8 mouse cellular contexts compared by ENCODE assay signal in the genomic region with DNA sequence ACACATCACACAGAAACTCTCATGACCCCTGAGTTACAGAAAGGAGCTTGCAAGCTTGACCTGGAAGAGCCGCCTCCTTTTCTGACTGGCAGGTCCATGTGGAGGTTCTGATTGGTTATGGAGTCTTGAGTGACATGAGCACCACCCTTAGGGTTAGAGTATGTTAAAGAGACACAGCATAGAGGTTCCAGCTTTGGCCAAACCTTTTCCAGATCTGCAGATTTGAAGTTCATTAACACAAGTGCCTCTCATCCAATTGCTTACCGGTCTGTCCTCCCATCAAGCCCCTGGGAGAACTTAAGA. TPM values are rescaled to one million over a fixed set of nuclear protein-coding genes. Genes with fewer than 3 reads are reported as not detected.
DNase-seq lines count a peak whose midpoint lies in the region; ATAC-seq and TF ChIP-seq lines count a peak whose summit lies in the region.
"Not testable (repeated sequence)": the region's sequence is repeated elsewhere in the genome, so short reads cannot be mapped to it uniquely, and the experiment has no call there.

Gene Gm14399, minus strand, starts transcription at position 20 of the 303 bp plus-strand sequence.

- H3K9ac ChIP-seq in embryonic facial prominence, embryonic 11.5 days (replicated peaks; ENCODE audit: low read length); hindbrain, embryonic 14.5 days; neural tube, embryonic 14.5 days (replicated peaks; ENCODE audit: low read depth, low read length): not testable (repeated sequence)
- peak within 1 kb of the TSS; percentile 53; the same call in 1 of the 2 replicates for H3K9ac ChIP-seq in limb, embryonic 13.5 days

- H3K79me2 ChIP-seq in macrophage (ENCODE audit: inconsistent target), result not testable (repeated sequence)

- TF ChIP-seq CTCF in G1E (IDR thresholded peaks at IDR 0.05; ENCODE audit: low read depth, low read length); gastrocnemius, adult 2 months (IDR thresholded peaks at IDR 0.05): not testable (repeated sequence)

- 11% methylated on average over 1 of the region's 2 CpGs for WGBS in embryonic facial prominence, embryonic 11.5 days
- WGBS in hindbrain, embryonic 14.5 days, result 0% methylated on average over 1 of the region's 2 CpGs
- 0% methylated on average over 1 of the region's 2 CpGs for WGBS in limb, embryonic 13.5 days
- WGBS in macrophage (ENCODE audit: missing documents), result no CpG with 5 or more reads among the region's 2 CpGs
- 11% methylated on average over 1 of the region's 2 CpGs for WGBS in neural tube, embryonic 14.5 days

- not testable (repeated sequence) for H3K4me1 ChIP-seq in G1E (ENCODE audit: insufficient read depth, low read depth, low read length); embryonic facial prominence, embryonic 11.5 days (ENCODE audit: control insufficient read depth, insufficient read depth, low read length); hindbrain, embryonic 14.5 days (replicated peaks; ENCODE audit: control insufficient read depth, insufficient read depth, low read length); limb, embryonic 13.5 days; neural tube, embryonic 14.5 days (ENCODE audit: control insufficient read depth, insufficient read depth, low read length)

- intact Hi-C loops in gastrocnemius, adult 2 months (cut with DNase I), result not testable (repeated sequence)

- not testable (repeated sequence) for H3K36me3 ChIP-seq in G1E (replicated peaks); embryonic facial prominence, embryonic 11.5 days (replicated peaks; ENCODE audit: control insufficient read depth, insufficient read depth, low read depth, low read length); hindbrain, embryonic 14.5 days (replicated peaks; ENCODE audit: control insufficient read depth, insufficient read depth); limb, embryonic 13.5 days; macrophage (ENCODE audit: inconsistent target); neural tube, embryonic 14.5 days (ENCODE audit: control insufficient read depth, insufficient read depth, low read length)

- not testable (repeated sequence) for H3K27me3 ChIP-seq in G1E (ENCODE audit: insufficient read depth, low read length); embryonic facial prominence, embryonic 11.5 days (ENCODE audit: control insufficient read depth, insufficient read depth, low read length); hindbrain, embryonic 14.5 days (ENCODE audit: control insufficient read depth, insufficient read depth, low read length); limb, embryonic 13.5 days; neural tube, embryonic 14.5 days (ENCODE audit: control insufficient read depth, insufficient read depth, low read length)

- H3K4me3 ChIP-seq in G1E (ENCODE audit: low read depth, low read length) (peak within 1 kb of the TSS; percentile 68), macrophage (ENCODE audit: inconsistent target) (peak within 1 kb of the TSS; percentile 38)
- H3K4me3 ChIP-seq in embryonic facial prominence, embryonic 11.5 days (ENCODE audit: low read depth, low read length), result peak within 1 kb of the TSS; percentile 37
- peak within 1 kb of the TSS; percentile 79 for H3K4me3 ChIP-seq in gastrocnemius, adult 2 months
- H3K4me3 ChIP-seq in hindbrain, embryonic 14.5 days (replicated peaks; ENCODE audit: low read length), result peak within 1 kb of the TSS; percentile 38
- H3K4me3 ChIP-seq in limb, embryonic 13.5 days, result peak within 1 kb of the TSS; percentile 49
- H3K4me3 ChIP-seq in neural tube, embryonic 14.5 days (ENCODE audit: low read depth, low read length), result peak within 1 kb of the TSS; percentile 32

- ATAC-seq in G1E (ENCODE audit: extremely low read depth, insufficient number of reproducible peaks, low FRiP score, poor library complexity, severe bottlenecking); embryonic facial prominence, embryonic 11.5 days (replicated peaks; ENCODE audit: insufficient number of reproducible peaks, low FRiP score, low TSS enrichment, low read depth); hindbrain, embryonic 14.5 days (ENCODE audit: low FRiP score); limb, embryonic 13.5 days (ENCODE audit: low FRiP score, low read depth); neural tube, embryonic 14.5 days (ENCODE audit: low read depth): not testable (repeated sequence)

- DNase-seq in G1E (ENCODE audit: low spot score); embryonic facial prominence, embryonic 11.5 days (ENCODE audit: low spot score); gastrocnemius, adult 2 months; hindbrain, embryonic 14.5 days (ENCODE audit: low spot score): not testable (repeated sequence)
- DNase-seq in layer of hippocampus, adult 9-11 months, result peak; percentile 22

- not testable (repeated sequence) for H3K27ac ChIP-seq in embryonic facial prominence, embryonic 11.5 days (replicated peaks; ENCODE audit: low read depth, low read length); hindbrain, embryonic 14.5 days; limb, embryonic 13.5 days; macrophage; neural tube, embryonic 14.5 days (ENCODE audit: low read depth, low read length)
- peak within 1 kb of the TSS; percentile 78 for H3K27ac ChIP-seq in gastrocnemius, adult 2 months

- not testable (repeated sequence) for H3K4me2 ChIP-seq in embryonic facial prominence, embryonic 11.5 days (ENCODE audit: low read depth, low read length)
- peak within 1 kb of the TSS; percentile 50 for H3K4me2 ChIP-seq in hindbrain, embryonic 14.5 days (replicated peaks)
- peak within 1 kb of the TSS; percentile 55 for H3K4me2 ChIP-seq in limb, embryonic 13.5 days (replicated peaks)
- H3K4me2 ChIP-seq in neural tube, embryonic 14.5 days (ENCODE audit: low read depth, low read length), result peak within 1 kb of the TSS; percentile 16; the same call in 1 of the 2 replicates

- not testable (repeated sequence) for H3K9me3 ChIP-seq in G1E (replicated peaks); embryonic facial prominence, embryonic 11.5 days (replicated peaks; ENCODE audit: control insufficient read depth, low read length); hindbrain, embryonic 14.5 days (ENCODE audit: control insufficient read depth, low read length); limb, embryonic 13.5 days; neural tube, embryonic 14.5 days (ENCODE audit: control insufficient read depth, low read length)

RNA-seq across cellular contexts. Expression of gene Gm14399, which starts in this region (rescaled TPM):
- total RNA-seq in G1E (2014; fragmentation: Nextera tagmentation), result 17.5 and 38.8 TPM in 2 replicates
- total RNA-seq in G1E (2017), result 12.4 and 14.2 TPM in 2 replicates
- 0.17 and 0.25 TPM in 2 replicates for polyA plus RNA-seq in G1E (2012)
- 5.6 and 6.3 TPM in 2 replicates for polyA plus RNA-seq in embryonic facial prominence, embryonic 11.5 days (2014; fragmentation: Nextera tagmentation; extraction: Ambion mirVana)
- total RNA-seq in gastrocnemius, adult 2 months (2021), result 10 to 100 TPM in 1 of 2 experiments, 1 to 10 TPM in 1; 8.2 to 11.2 TPM
- polyA plus RNA-seq in hindbrain, embryonic 14.5 days (2014; fragmentation: Nextera tagmentation; extraction: Ambion mirVana), result 6.7 and 8.1 TPM in 2 replicates
- polyA plus RNA-seq in limb, embryonic 13.5 days (2015; fragmentation: Nextera tagmentation; extraction: Ambion mirVana), result 4.0 and 4.1 TPM in 2 replicates
- total RNA-seq in macrophage (2018; cell fraction: chromatin; rRNA removed), result 10 to 100 TPM in 25 of 26 experiments, 1 to 10 TPM in 1; 8.3 to 76.8 (median 35.0) TPM
- 10 to 100 TPM in 2 of 26 experiments, 1 to 10 TPM in 24; 2.1 to 10.8 (median 4.2) TPM for total RNA-seq in macrophage (2018; cell fraction: cytosol; rRNA removed)
- total RNA-seq in macrophage (2018; cell fraction: nucleus; rRNA removed), result 10 to 100 TPM in 20 of 26 experiments, 1 to 10 TPM in 6; 4.9 to 72.4 (median 14.3) TPM
- polyA plus RNA-seq in macrophage (2018), result 3.3 to 6.0 TPM (median 3.8 TPM) in 3 replicates
- polyA plus RNA-seq in neural tube, embryonic 14.5 days (2014; fragmentation: Nextera tagmentation; extraction: Ambion mirVana), result 5.9 and 6.8 TPM in 2 replicates
